Mouse (Mus musculus) embryonic fibroblast, embryonic 13.5 days (primary cell): ENCODE measurements at regions not wholly inside any gene's neighbourhood (a gene's known extent, or its start where the extent isn't known, plus 50 kb on each side); places are given as distances from the start of the nearest gene placed in this dataset.

Experiments used
- H3K27ac ChIP-seq: 2 replicates; pipeline ENCODE4 v1.5.1; 2012; ENCODE audit warnings: low read length, control low read depth, inconsistent platforms; ENCODE audit not compliant: insufficient read depth
- H3K4me1 ChIP-seq: 2 replicates; pipeline ENCODE4 v1.6.1; 2011; ENCODE audit warnings: low read length; ENCODE audit not compliant: control insufficient read depth, insufficient read depth
- H3K4me3 ChIP-seq: 2 replicates; pipeline ENCODE4 v1.5.1; 2011; ENCODE audit warnings: mild to moderate bottlenecking, control low read depth, low read length; ENCODE audit not compliant: insufficient read depth
- CTCF ChIP-seq: IDR thresholded peaks from 2 replicates; pipeline ENCODE4 v1.5.1; 2011; ENCODE audit warnings: mild to moderate bottlenecking, control low read depth, low read length, moderate library complexity, borderline replicate concordance; ENCODE audit not compliant: insufficient read depth
- POLR2A ChIP-seq: IDR thresholded peaks from 2 replicates; pipeline ENCODE4 v1.6.1; 2011; ENCODE audit warnings: low read depth, mild to moderate bottlenecking, control low read depth, low read length, moderate library complexity

DNA sequence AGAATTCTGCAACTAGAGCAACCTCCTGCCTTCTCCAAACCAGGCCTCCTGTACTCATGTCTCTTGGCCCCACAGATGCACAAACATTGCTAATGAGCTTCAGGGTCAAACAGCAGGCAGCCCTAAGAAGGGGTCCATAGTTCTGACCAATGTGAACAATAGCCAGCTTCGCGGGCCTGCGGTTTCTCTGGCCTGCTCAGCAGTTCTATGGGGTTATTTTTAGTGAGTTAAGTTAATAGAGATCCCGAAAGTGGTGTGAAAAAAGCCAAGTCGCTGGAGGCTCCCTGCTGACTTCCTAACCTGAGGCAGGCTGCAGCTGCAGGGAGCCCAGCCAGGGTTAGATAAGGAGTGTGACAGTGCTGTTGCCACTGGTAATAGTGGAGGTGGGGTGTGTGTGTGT is 106.6 kb downstream of the Pdcd6ip start:
- H3K27ac ChIP-seq, result no peak overlapping the region
- TF ChIP-seq CTCF, result no peak
- TF ChIP-seq POLR2A, result no peak
- H3K4me1 ChIP-seq, result no peaks in the 10 kb centered on the region
- H3K4me3 ChIP-seq, result no peak overlapping the region

DNA sequence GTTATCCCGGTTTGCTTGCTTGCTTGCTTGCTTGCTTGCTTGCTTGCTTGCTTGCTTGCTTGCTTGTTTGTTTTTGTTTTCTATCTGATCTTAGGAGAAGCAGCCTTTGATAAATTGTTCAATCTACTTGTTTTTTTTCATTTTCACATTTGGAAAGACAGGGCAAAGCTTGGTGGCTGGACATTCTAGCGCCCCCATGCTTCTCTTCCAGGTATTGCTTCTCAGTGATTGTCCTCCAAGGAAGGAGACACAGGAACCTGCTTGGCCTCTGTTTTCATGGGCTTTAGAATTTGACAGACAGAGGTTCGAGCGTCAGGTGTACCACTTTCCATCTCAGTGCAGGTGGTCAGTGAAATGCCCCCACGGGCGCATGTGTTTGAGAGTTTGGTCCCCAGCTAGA is 120.8 kb downstream of the Pdcd6ip start:
- Histone ChIP-seq H3K27ac (no peak overlapping the region), H3K4me3 (no peak overlapping the region), H3K4me1 (no peaks in the 10 kb centered on the region)
- no peak for TF ChIP-seq CTCF
- no peak for TF ChIP-seq POLR2A

DNA sequence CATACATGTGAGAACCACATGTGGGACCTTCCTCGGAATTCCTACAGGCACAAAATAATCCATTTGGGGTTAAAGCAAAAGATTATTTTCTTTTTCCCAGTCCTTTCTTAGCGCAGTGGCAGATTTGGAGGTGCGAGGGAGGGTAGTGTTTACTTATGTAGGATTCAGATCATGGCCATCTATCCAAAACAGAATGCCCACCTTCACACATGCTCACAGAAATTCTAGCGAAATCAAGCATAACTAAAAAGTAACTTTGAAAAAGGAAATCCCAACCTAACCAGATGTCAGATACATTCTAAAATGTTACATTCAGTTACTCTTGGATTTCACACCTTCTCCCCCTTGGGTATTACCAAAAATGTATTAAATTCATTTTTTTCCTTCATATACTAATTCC is 121.6 kb downstream of the Pdcd6ip start:
- TF ChIP-seq CTCF (no peak), POLR2A (no peak)
- Histone ChIP-seq H3K27ac (no peak overlapping the region), H3K4me3 (no peak overlapping the region), H3K4me1 (no peaks in the 10 kb centered on the region)

DNA sequence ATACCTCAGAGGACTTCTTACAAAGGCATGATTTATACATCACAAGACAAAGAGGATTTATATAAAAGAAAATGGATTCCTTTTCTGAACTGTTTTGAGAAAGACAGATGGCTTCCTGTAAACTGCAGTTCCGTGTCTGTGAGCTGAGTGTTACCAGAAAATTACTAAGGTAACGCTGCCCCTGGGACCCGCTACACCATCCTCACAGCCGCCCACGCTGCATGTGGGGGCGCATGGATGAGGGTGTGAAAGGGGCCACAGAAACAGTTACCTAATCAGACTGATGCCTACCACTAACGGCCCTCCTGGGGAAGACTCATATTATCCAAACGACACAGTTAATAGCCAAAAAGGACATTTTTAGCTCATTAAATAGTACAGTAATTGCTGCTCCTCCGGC is 129.8 kb downstream of the Pdcd6ip start:
- Histone ChIP-seq H3K4me1 (no peaks in the 10 kb centered on the region), H3K4me3 (no peak overlapping the region), H3K27ac (no peak overlapping the region)
- TF ChIP-seq CTCF, result no peak
- TF ChIP-seq POLR2A, result no peak

DNA sequence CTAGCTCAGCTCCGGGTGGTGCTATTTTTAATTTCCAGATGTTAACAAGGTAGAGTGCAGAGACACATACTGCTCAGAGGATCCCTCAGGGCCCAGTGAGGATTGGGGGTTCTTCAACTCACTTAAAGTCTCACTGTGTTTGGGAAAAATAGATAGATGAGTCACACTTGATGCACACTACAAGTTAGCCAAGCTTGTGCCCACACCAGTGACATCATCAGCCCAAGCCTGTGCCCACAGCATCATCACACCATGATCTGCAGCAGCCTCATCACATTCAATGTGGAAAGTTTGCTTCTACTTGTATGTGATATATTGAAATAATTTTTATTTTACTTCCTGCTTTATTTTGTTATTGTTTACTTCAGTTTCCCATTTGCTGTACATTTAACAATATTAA is 139.2 kb downstream of the Pdcd6ip start:
- TF ChIP-seq POLR2A, result no peak
- no peak for TF ChIP-seq CTCF
- Histone ChIP-seq H3K4me3 (no peak overlapping the region), H3K27ac (no peak overlapping the region), H3K4me1 (no peaks in the 10 kb centered on the region)

DNA sequence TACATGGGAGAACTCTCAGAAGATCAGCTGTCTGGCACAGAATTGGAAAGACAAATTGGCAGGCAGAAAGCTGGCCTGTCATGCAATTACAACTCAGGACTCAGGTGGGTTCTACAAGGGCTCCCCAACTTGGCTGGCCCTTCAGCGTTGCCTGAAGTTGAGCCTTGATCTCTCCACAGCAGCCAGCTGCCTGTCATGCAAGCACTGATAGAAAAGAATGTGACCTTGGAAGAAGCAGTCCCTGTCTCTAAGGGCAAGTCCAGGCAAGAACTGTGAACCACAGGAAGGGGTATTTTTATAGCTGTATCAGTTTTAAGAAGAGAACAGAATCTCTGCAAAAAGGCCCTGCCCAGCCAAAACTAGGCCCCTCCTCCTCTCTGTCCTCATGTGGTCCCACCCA is 140.4 kb downstream of the Pdcd6ip start:
- no peak overlapping the region for H3K4me3 ChIP-seq
- H3K27ac ChIP-seq, result peak overlapping the region; percentile 41; the same call in 1 of the 2 replicates
- no peaks in the 10 kb centered on the region for H3K4me1 ChIP-seq
- TF ChIP-seq POLR2A, result no peak
- no peak for TF ChIP-seq CTCF

DNA sequence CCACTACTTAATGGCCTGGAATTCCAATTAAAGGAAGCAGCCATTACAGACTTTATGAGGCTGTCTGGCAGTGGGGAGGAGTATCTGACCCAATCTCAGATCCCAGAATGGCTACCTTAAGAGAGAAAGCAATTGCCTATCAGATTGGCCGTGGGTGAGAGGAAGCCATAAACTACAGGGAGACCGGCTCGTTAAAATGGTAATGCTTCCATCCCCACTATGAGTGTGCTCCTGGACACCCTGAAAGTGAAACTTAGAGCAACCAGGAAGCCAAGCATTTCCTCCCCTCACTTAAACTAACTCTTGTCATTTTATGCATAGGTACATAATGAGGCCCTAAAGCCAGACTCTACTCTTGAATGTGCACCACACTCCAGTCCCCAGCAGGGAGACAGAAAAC is 141.4 kb downstream of the Pdcd6ip start:
- H3K4me1 ChIP-seq, result no peaks in the 10 kb centered on the region
- no peak overlapping the region for H3K27ac ChIP-seq
- H3K4me3 ChIP-seq, result no peak overlapping the region
- TF ChIP-seq CTCF, result no peak
- no peak for TF ChIP-seq POLR2A

DNA sequence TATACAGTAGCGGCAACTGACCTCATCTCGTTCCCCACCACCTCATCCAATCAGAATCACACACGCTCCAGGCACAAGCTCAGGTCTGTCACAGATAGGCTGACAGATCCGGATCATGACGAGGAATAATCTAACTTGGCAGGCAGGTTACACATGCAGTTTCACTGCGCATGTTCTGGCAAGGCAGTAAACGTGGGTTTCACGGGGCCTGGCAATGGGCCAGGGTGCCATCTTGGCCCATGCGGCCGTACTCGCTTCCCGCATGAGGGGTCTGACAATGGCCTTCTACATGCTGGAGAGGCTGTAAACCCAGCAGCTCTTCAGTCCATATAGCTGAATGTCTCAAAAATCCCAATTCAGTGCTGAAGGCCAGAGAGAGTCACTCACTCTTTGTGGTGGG is 154.1 kb downstream of the Pdcd6ip start:
- Histone ChIP-seq H3K27ac (no peak overlapping the region), H3K4me3 (no peak overlapping the region), H3K4me1 (no peaks in the 10 kb centered on the region)
- TF ChIP-seq CTCF (no peak), POLR2A (no peak)

DNA sequence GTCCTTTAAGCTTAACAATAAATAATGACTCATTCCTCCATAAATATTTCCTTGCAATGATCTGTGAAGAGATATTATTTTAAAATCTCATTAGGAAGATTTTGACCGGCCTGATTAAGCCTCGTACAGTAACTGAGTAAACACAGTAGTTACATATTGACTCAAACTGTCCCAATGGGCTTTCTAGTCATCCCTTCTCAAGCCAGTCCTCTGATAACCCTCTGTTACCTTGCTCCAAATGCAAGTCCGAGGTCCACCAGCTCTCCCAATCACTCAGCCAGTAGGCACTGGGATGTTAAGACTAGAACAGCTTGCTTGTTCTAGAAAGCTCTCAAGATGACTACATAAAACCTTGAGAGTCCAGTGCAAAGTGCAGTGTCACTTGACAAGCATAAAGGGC is 160.6 kb downstream of the Pdcd6ip start:
- TF ChIP-seq POLR2A (no peak), CTCF (no peak)
- Histone ChIP-seq H3K4me1 (no peaks in the 10 kb centered on the region), H3K27ac (no peak overlapping the region), H3K4me3 (no peak overlapping the region)

DNA sequence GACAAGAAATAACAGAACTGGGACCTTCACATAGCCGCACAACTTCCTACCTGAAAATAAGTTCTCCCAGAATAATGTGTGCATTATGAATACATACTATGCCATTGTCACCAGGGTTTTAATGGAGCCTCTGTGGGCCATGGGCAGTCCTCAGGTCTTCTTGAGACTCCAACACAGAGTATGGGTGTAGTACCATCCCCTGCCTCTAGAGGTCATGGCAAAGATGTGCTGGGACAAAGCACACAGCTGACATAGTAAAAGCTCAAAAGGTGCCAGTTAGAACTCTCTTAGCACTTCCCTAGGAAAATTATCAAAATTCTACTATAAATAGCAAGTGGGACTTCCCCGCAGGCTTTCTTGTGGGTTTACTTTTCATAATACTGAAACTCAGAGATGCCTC is 179.5 kb downstream of the Pdcd6ip start:
- no peak for TF ChIP-seq POLR2A
- TF ChIP-seq CTCF, result 0 out of 2 replicates have a peak, but pooled peaks have one; percentile 6
- no peak overlapping the region for H3K4me3 ChIP-seq
- H3K27ac ChIP-seq, result no peak overlapping the region

DNA sequence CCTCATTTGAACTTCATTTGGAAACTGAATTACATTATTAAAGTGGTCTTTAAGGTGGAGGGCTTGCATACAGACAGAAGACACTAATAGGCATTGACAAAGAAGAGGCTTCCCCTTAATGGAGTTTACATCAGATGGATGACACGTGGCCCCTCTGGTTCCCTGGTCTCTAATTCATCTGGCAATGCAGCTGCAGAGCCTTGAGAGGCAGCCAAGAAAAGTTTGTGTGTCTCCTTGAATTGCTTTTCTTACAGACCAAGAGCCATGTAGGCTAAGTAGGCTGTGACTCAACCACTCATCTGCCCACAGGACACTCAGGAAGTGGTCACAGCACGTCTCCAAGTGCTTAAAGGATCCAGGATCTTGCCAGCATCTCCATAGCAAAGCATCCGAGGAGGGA is 183.8 kb downstream of the Pdcd6ip start:
- no peak overlapping the region for H3K27ac ChIP-seq
- TF ChIP-seq CTCF (no peak), POLR2A (no peak)
- H3K4me3 ChIP-seq, result no peak overlapping the region
- no peaks in the 10 kb centered on the region for H3K4me1 ChIP-seq

More for the DNA sequence above, 179.5 kb downstream of the Pdcd6ip start:
- no peaks in the 10 kb centered on the region for H3K4me1 ChIP-seq
